Mouse (Mus musculus): Measurements from ENCODE around the gene Prima1. TPM values are rescaled to one million over a fixed set of nuclear protein-coding genes. Genes with fewer than 3 reads are reported as not detected.

Gene Prima1
- polyA plus RNA-seq, 1 experiment from 2014 or later: 0.42 TPM

GRCm38 (mm10) chr12:103202592-103203544 lies 39.1 kb downstream of the Prima1 start:
- Histone ChIP-seq H3K9ac (ENCODE audit: low read depth, low read length) (no peak overlapping the region), H3K4me2 (ENCODE audit: low read length) (no peak overlapping the region), H3K27ac (no peak overlapping the region), H3K9me3 (replicated peaks; ENCODE audit: low read length) (no peaks in the 10 kb centered on the region), H3K4me1 (replicated peaks; ENCODE audit: insufficient read depth, low read length) (0 out of 2 replicates have a peak, but pooled peaks cover 3% of the 10 kb centered on the region), H3K36me3 (ENCODE audit: insufficient read depth, low read length) (no peaks in the 10 kb centered on the region), H3K4me3 (replicated peaks; ENCODE audit: low read depth, low read length) (no peak overlapping the region), H3K27me3 (ENCODE audit: insufficient read depth, low read length) (no peaks in the 10 kb centered on the region)
- 15% methylated on average over 11 of the region's 11 CpGs for WGBS
- TF ChIP-seq CTCF (IDR thresholded peaks at IDR 0.05; ENCODE audit: low read depth): no peak
- DNase-seq (ENCODE audit: low spot score) (peak; percentile 67), ATAC-seq (replicated peaks; ENCODE audit: low FRiP score, low read depth) (peak; percentile 78; the same call in 1 of the 2 replicates)

GRCm38 (mm10) chr12:103192996-103193395 lies 49.0 kb downstream of the Prima1 start:
- ATAC-seq (replicated peaks; ENCODE audit: low FRiP score, low read depth) (no peak), DNase-seq (ENCODE audit: low spot score) (no peak)
- Histone ChIP-seq H3K36me3 (ENCODE audit: insufficient read depth, low read length) (no peaks in the 10 kb centered on the region), H3K4me2 (ENCODE audit: low read length) (no peak overlapping the region), H3K27ac (no peak overlapping the region), H3K27me3 (ENCODE audit: insufficient read depth, low read length) (no peaks in the 10 kb centered on the region), H3K4me3 (replicated peaks; ENCODE audit: low read depth, low read length) (no peak overlapping the region), H3K9me3 (replicated peaks; ENCODE audit: low read length) (no peaks in the 10 kb centered on the region), H3K9ac (ENCODE audit: low read depth, low read length) (no peak overlapping the region), H3K4me1 (replicated peaks; ENCODE audit: insufficient read depth, low read length) (no peaks in the 10 kb centered on the region)
- no peak for TF ChIP-seq CTCF (IDR thresholded peaks at IDR 0.05; ENCODE audit: low read depth)
- 74% methylated on average over 5 of the region's 5 CpGs for WGBS

- DNase-seq (ENCODE audit: low spot score) (no peak), ATAC-seq (replicated peaks; ENCODE audit: low FRiP score, low read depth) (no peak)
- WGBS: 53% methylated on average over 12 of the region's 12 CpGs
- no peak overlapping the region for H3K9ac ChIP-seq (ENCODE audit: low read depth, low read length)
- H3K4me3 ChIP-seq (replicated peaks; ENCODE audit: low read depth, low read length): no peak overlapping the region
- H3K4me1 ChIP-seq (replicated peaks; ENCODE audit: insufficient read depth, low read length): no peaks in the 10 kb centered on the region
- H3K27ac ChIP-seq: no peak overlapping the region
- TF ChIP-seq CTCF (IDR thresholded peaks at IDR 0.05; ENCODE audit: low read depth): no peak
- no peaks in the 10 kb centered on the region for H3K9me3 ChIP-seq (replicated peaks; ENCODE audit: low read length)
- no peaks in the 10 kb centered on the region for H3K36me3 ChIP-seq (ENCODE audit: insufficient read depth, low read length)
- no peak overlapping the region for H3K4me2 ChIP-seq (ENCODE audit: low read length)
- H3K27me3 ChIP-seq (ENCODE audit: insufficient read depth, low read length): no peaks in the 10 kb centered on the region
Measured at GRCm38 (mm10) chr12:103189771-103190170, 52.2 kb downstream of the Prima1 start.

- Histone ChIP-seq H3K4me2 (ENCODE audit: low read length) (no peak overlapping the region), H3K4me3 (replicated peaks; ENCODE audit: low read depth, low read length) (no peak overlapping the region), H3K27ac (no peak overlapping the region), H3K36me3 (ENCODE audit: insufficient read depth, low read length) (no peaks in the 10 kb centered on the region), H3K4me1 (replicated peaks; ENCODE audit: insufficient read depth, low read length) (no peaks in the 10 kb centered on the region), H3K9ac (ENCODE audit: low read depth, low read length) (no peak overlapping the region), H3K27me3 (ENCODE audit: insufficient read depth, low read length) (no peaks in the 10 kb centered on the region), H3K9me3 (replicated peaks; ENCODE audit: low read length) (no peaks in the 10 kb centered on the region)
- 47% methylated on average over 8 of the region's 8 CpGs for WGBS
- ATAC-seq (replicated peaks; ENCODE audit: low FRiP score, low read depth) (no peak), DNase-seq (ENCODE audit: low spot score) (no peak)
- TF ChIP-seq CTCF (IDR thresholded peaks at IDR 0.05; ENCODE audit: low read depth): no peak
Measured at GRCm38 (mm10) chr12:103188223-103188622, 53.7 kb downstream of the Prima1 start.

GRCm38 (mm10) chr12:103187020-103187419 lies 54.9 kb downstream of the Prima1 start:
- Histone ChIP-seq H3K4me3 (replicated peaks; ENCODE audit: low read depth, low read length) (no peak overlapping the region), H3K4me1 (replicated peaks; ENCODE audit: insufficient read depth, low read length) (no peaks in the 10 kb centered on the region), H3K27ac (no peak overlapping the region), H3K27me3 (ENCODE audit: insufficient read depth, low read length) (no peaks in the 10 kb centered on the region), H3K36me3 (ENCODE audit: insufficient read depth, low read length) (no peaks in the 10 kb centered on the region), H3K9me3 (replicated peaks; ENCODE audit: low read length) (no peaks in the 10 kb centered on the region), H3K9ac (ENCODE audit: low read depth, low read length) (no peak overlapping the region), H3K4me2 (ENCODE audit: low read length) (no peak overlapping the region)
- DNase-seq (ENCODE audit: low spot score): no peak
- TF ChIP-seq CTCF (IDR thresholded peaks at IDR 0.05; ENCODE audit: low read depth): no peak
- WGBS: 63% methylated on average over 7 of the region's 7 CpGs
- ATAC-seq (replicated peaks; ENCODE audit: low FRiP score, low read depth): no peak

GRCm38 (mm10) chr12:103183057-103183456 lies 58.9 kb downstream of the Prima1 start:
- H3K27me3 ChIP-seq (ENCODE audit: insufficient read depth, low read length): no peaks in the 10 kb centered on the region
- H3K4me1 ChIP-seq (replicated peaks; ENCODE audit: insufficient read depth, low read length): no peaks in the 10 kb centered on the region
- H3K9ac ChIP-seq (ENCODE audit: low read depth, low read length): no peak overlapping the region
- DNase-seq (ENCODE audit: low spot score) (no peak), ATAC-seq (replicated peaks; ENCODE audit: low FRiP score, low read depth) (peak; percentile 49; the same call in 1 of the 2 replicates)
- H3K4me2 ChIP-seq (ENCODE audit: low read length): no peak overlapping the region
- TF ChIP-seq CTCF (IDR thresholded peaks at IDR 0.05; ENCODE audit: low read depth): no peak
- H3K36me3 ChIP-seq (ENCODE audit: insufficient read depth, low read length): no peaks in the 10 kb centered on the region
- 30% methylated on average over 7 of the region's 7 CpGs for WGBS
- H3K4me3 ChIP-seq (replicated peaks; ENCODE audit: low read depth, low read length): no peak overlapping the region
- H3K9me3 ChIP-seq (replicated peaks; ENCODE audit: low read length): no peaks in the 10 kb centered on the region
- no peak overlapping the region for H3K27ac ChIP-seq

Data from kidney, postnatal 0 days (tissue).